Mouse (Mus musculus) naive thymus-derived CD4-positive, alpha-beta T cell, adult 5 months (primary cell): ENCODE results near the gene Adcy1. TPM values are rescaled to one million over a fixed set of nuclear protein-coding genes. Genes with fewer than 3 reads are reported as not detected.

ENCODE experiments used
- polyA plus RNA-seq: library from polyadenylated mRNA; unstranded; fragments of 100-300 nt; shearing (Covaris generic); gene quantifications from one replicate; pipeline ENCODE4 v1.2.1, GENCODE M21; 2017

The Adcy1 gene
- polyA plus RNA-seq, result 0.02 TPM

DNA sequence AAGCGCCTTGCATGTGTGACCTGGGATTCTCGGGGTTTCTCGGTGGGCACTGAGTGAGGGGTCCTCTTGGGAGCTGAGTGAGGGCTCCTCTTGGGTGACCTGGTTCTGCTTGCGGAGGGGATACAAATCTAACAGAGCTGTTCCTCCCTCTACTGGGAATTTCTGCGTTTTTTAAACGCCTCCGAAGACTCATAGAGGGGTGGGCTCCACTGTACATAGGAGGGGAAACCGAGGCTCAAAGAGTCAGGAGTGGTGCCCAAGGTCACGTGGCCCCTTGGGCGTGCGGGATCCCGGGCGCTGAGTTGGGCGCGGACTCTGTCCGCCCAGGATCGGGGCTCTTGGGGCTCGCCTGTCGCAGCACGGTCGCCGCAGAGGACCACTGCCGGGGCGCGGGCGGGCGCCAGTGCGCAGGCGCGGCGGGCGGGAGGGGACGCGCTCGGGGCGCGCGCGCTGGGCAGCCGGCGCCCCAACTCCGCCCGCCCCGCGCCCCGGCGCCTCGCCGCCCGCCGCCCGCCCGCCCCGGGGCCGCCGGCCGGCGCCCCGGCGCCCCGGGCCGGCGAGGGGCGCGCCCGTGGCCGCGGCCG is at the start of gene Adcy1:
Gene Adcy1, plus strand, starts transcription at position 489 of the 584 bp plus-strand sequence.

DNA sequence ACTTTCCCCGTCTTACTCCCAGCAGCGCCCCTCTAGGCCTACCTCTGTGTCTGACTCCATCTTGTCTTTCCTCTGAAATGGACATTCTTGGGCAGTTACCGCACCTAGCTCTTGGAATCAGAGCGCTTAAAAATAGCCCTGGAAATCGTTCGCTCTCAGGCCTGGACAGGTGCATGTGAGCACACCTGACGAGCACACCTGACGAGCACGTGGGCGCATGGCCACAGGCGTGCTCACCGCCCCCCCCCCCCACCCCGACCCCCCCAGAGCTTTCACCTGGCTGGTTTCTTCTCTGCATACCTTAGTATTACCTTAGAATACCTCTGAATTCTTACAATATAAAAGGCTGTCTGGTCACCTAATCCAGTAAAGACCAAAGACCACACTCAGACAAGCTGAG is 125.2 kb downstream of the Adcy1 start, which contains the start of gene Gm11985:
Gene Gm11985, minus strand, starts transcription at position 101 of the 400 bp plus-strand sequence.

DNA sequence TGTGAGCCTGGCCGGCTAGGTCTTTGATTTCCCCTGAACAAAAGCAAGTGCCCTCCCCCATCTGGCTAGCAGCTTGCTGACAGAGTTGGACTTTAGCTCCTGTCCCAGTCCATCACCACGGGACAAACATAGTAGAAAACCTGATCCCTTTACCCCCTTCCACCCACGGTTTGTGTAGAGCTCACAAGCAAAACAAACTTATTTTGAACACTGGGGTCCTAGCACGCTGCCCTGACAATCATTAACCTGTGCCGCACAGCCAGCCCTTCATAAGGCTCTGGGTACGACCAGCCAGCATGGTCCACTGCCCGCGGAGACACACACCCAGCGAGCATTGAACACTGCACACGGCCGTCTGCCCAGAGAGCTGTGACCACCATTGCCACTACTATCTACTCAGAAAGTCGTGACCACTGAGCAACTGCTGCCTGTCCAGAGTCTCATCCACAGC is 134.2 kb downstream of the Adcy1 start, which contains the start of gene Igfbp1:
Gene Igfbp1, plus strand, starts transcription at position 292 of the 451 bp plus-strand sequence.

DNA sequence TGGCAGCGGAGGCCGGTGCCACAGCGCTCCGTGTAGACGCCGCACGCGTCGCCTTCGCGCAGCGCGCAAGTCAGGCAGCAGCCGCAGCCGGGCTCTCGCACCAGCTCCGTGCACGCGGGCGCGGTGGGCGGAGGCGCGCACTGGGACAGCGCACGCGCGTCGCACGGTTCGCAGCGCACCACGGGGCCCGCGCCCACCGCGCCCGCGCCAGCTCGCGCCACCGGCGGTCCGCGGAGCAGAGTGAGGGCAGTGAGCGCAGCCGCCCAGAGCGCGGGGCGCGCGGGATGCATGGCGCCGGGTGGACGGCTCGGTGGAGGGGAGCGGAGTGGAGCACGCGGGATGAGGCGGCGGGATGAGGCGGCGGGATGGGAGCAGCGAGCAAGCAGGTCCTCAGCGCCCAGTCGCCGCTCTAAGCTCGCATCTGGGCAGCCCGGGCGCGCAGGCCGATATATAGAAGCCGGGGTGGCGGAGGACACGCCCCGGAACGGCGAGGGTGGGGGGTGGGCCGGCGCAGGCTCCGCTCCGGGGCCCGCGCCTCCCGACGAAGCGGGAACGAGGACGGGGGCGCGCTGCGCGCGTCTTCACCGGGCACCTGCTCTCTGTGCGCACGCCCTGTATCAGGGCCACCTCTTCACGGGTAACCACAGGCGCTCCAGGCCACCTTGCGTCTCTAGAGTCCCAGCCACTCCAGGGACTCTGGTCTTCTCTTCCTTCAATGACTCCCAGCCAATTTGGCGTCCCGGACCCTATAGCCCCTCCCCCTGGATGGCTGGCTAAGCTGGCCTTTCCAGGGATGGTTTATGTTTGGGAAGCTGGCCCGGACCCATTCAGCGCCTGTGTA is 150.4 kb downstream of the Adcy1 start, which contains the start of gene Igfbp3:
Gene Igfbp3, minus strand, starts transcription at position 423 of the 841 bp plus-strand sequence.

Other genes with a start within 250 kb of the Adcy1 start
- gene Gm11983, start 225.8 kb upstream of the Adcy1 start, polyA plus RNA-seq, result not detected
- gene Gm11985, start 125.1 kb downstream of the Adcy1 start, polyA plus RNA-seq, result not detected
- gene Igfbp1, start 134.3 kb downstream of the Adcy1 start, polyA plus RNA-seq, result not detected
- not detected for gene Igfbp3, start 150.4 kb downstream of the Adcy1 start, polyA plus RNA-seq